Mouse (Mus musculus) brain, embryonic 14.5 days (tissue): ENCODE results near the gene Ppp1r15b. TPM values are rescaled to one million over a fixed set of nuclear protein-coding genes. Genes with fewer than 3 reads are reported as not detected.

Experiments used
- DNase-seq: peaks from one replicate; pipeline ENCODE4 v3.0.0-alpha.2; 2011; ENCODE audit warnings: low read depth
- CTCF ChIP-seq: fragments of 200-500 bp; IDR thresholded peaks from 2 replicates; pipeline ENCODE4 v1.5.1; 2012; ENCODE audit warnings: inconsistent platforms, mild to moderate bottlenecking, moderate library complexity, borderline replicate concordance; ENCODE audit not compliant: insufficient read depth, insufficient read length; ENCODE audit errors: extremely low read depth
- POLR2A ChIP-seq: fragments of 200-500 bp; IDR thresholded peaks from 2 replicates; pipeline ENCODE4 v1.6.1; 2012; ENCODE audit warnings: mild to moderate bottlenecking, inconsistent platforms, borderline replicate concordance; ENCODE audit not compliant: poor library complexity, insufficient read depth, insufficient read length, severe bottlenecking; ENCODE audit errors: extremely low read depth
- polyA plus RNA-seq: library from polyadenylated mRNA; depleted of rRNA; stranded (reverse); fragments of >200 nt; gene quantifications from 2 replicates; pipeline ENCODE4 v1.2.3, GENCODE M21; 2012

Gene Ppp1r15b
- polyA plus RNA-seq, 1 experiment, result 31.3 TPM

GRCm38 (mm10) chr1:133100980-133101798 is 29.8 kb upstream of the Ppp1r15b start:
- peak; percentile 88 for DNase-seq
- TF ChIP-seq CTCF (peak; percentile 94), POLR2A (no peak)

- no peak for DNase-seq
- TF ChIP-seq CTCF, result no peak
- no peak for TF ChIP-seq POLR2A
Measured at GRCm38 (mm10) chr1:133102108-133102507, 28.8 kb upstream of the Ppp1r15b start.

- no peak for DNase-seq
- TF ChIP-seq CTCF (no peak), POLR2A (no peak)
Measured at GRCm38 (mm10) chr1:133103315-133103714, 27.6 kb upstream of the Ppp1r15b start.

- no peak for TF ChIP-seq CTCF
- TF ChIP-seq POLR2A, result no peak
- DNase-seq, result no peak
Measured at GRCm38 (mm10) chr1:133103871-133104270, 27.1 kb upstream of the Ppp1r15b start.

GRCm38 (mm10) chr1:133116108-133116507 is 14.8 kb upstream of the Ppp1r15b start:
- TF ChIP-seq CTCF (no peak), POLR2A (no peak)
- DNase-seq, result no peak

- TF ChIP-seq POLR2A (no peak), CTCF (no peak)
- DNase-seq, result no peak
Measured at GRCm38 (mm10) chr1:133118127-133118526, 12.8 kb upstream of the Ppp1r15b start.

GRCm38 (mm10) chr1:133118844-133119243 is 12.1 kb upstream of the Ppp1r15b start:
- DNase-seq, result no peak
- TF ChIP-seq POLR2A (no peak), CTCF (no peak)

GRCm38 (mm10) chr1:133119931-133120712 is 10.8 kb upstream of the Ppp1r15b start:
- TF ChIP-seq POLR2A, result no peak
- no peak for TF ChIP-seq CTCF
- no peak for DNase-seq

- DNase-seq, result no peak
- TF ChIP-seq POLR2A (no peak), CTCF (no peak)
Measured at GRCm38 (mm10) chr1:133121246-133121645, 9.7 kb upstream of the Ppp1r15b start.

GRCm38 (mm10) chr1:133124137-133124536 is 6.8 kb upstream of the Ppp1r15b start:
- DNase-seq, result no peak
- no peak for TF ChIP-seq POLR2A
- no peak for TF ChIP-seq CTCF

- DNase-seq, result no peak
- TF ChIP-seq CTCF, result no peak
- TF ChIP-seq POLR2A, result no peak
Measured at GRCm38 (mm10) chr1:133125640-133126364, 5.1 kb upstream of the Ppp1r15b start.
